Mouse (Mus musculus): ENCODE data around the gene Ect2.

Ect2 gene

GRCm38 (mm10) chr3:27153701-27154209 lies at the start of gene Ect2:
Ect2 (minus strand) TSS chr3:27153878.
- DNase-seq: peak; percentile 99

GRCm38 (mm10) chr3:27201728-27202411 lies 48.2 kb upstream of the Ect2 start:
- DNase-seq: no peak

GRCm38 (mm10) chr3:27199120-27199519 lies 45.4 kb upstream of the Ect2 start:
- DNase-seq: no peak

GRCm38 (mm10) chr3:27197816-27198215 lies 44.1 kb upstream of the Ect2 start:
- DNase-seq: no peak

GRCm38 (mm10) chr3:27196529-27196928 lies 42.9 kb upstream of the Ect2 start:
- no peak for DNase-seq

- no peak for DNase-seq
These were observed 42.0 kb upstream of the Ect2 start for GRCm38 (mm10) chr3:27195573-27196227.

GRCm38 (mm10) chr3:27195153-27195552 lies 41.5 kb upstream of the Ect2 start:
- no peak for DNase-seq

GRCm38 (mm10) chr3:27193844-27194317 lies 40.2 kb upstream of the Ect2 start:
- no peak for DNase-seq

GRCm38 (mm10) chr3:27191856-27192255 lies 38.2 kb upstream of the Ect2 start:
- DNase-seq: no peak

- no peak for DNase-seq
These were observed 37.2 kb upstream of the Ect2 start for GRCm38 (mm10) chr3:27190865-27191264.

- DNase-seq: peak; percentile 85
These were observed 35.9 kb upstream of the Ect2 start for GRCm38 (mm10) chr3:27189320-27190261.

- DNase-seq: no peak
These were observed 34.7 kb upstream of the Ect2 start for GRCm38 (mm10) chr3:27188386-27188785.

- peak; percentile 50 for DNase-seq
These were observed 30.0 kb upstream of the Ect2 start for GRCm38 (mm10) chr3:27183601-27184175.

- DNase-seq: peak; percentile 97
These were observed 29.3 kb upstream of the Ect2 start, which contains the start of gene Nceh1 for GRCm38 (mm10) chr3:27182733-27183600. Nceh1 (plus strand) TSS chr3:27182965.

- no peak for DNase-seq
These were observed 26.0 kb upstream of the Ect2 start for GRCm38 (mm10) chr3:27179711-27180110.

- no peak for DNase-seq
These were observed 16.6 kb upstream of the Ect2 start for GRCm38 (mm10) chr3:27170257-27170656.

- no peak for DNase-seq
These were observed 11.9 kb upstream of the Ect2 start for GRCm38 (mm10) chr3:27165481-27166065.

- no peak for DNase-seq
These were observed 8.7 kb upstream of the Ect2 start for GRCm38 (mm10) chr3:27162410-27162804.

GRCm38 (mm10) chr3:27161645-27162409 lies 8.1 kb upstream of the Ect2 start:
- no peak for DNase-seq

- no peak for DNase-seq
These were observed 5.2 kb upstream of the Ect2 start for GRCm38 (mm10) chr3:27158910-27159309.
